Comparison of ENCODE assay signal across 27 mouse cellular contexts in genomic region chr8:124872690-124873089, GRCm38 (mm10). TPM values are rescaled to one million over a fixed set of nuclear protein-coding genes. Genes with fewer than 3 reads are reported as not detected.
A peak's percentile ranks its signal among the peaks of the same experiment; 100 is the strongest.
DNase-seq lines count a peak whose midpoint lies in the region; ATAC-seq and TF ChIP-seq lines count a peak whose summit lies in the region.
"Had no signal": no experiment of that assay in that cellular context is flagged by ENCODE, and none has a peak within 500 bp of the region (broad histone marks: within the 10 kb centered on the region; RNA-seq: fewer than 3 reads in every experiment).

No protein-coding gene starts in this region.

- TF ChIP-seq CTCF in lung, postnatal 0 days (IDR thresholded peaks at IDR 0.05): no peak
- no peak for TF ChIP-seq CTCF in lung, adult 2 months (IDR thresholded peaks at IDR 0.05; ENCODE audit: insufficient read depth, low read length)
- TF ChIP-seq CTCF in stomach, postnatal 0 days (IDR thresholded peaks at IDR 0.05; ENCODE audit: low read depth): no peak

- H3K9me3 ChIP-seq in heart, embryonic 12.5 days (replicated peaks): no peaks in the 10 kb centered on the region
- H3K9me3 ChIP-seq in lung, postnatal 0 days (ENCODE audit: low read length): no peaks in the 10 kb centered on the region
- no peaks in the 10 kb centered on the region for H3K9me3 ChIP-seq in stomach, postnatal 0 days (ENCODE audit: control insufficient read depth, low read length)
- H3K9me3 ChIP-seq in hindbrain, embryonic 10.5 days: no peaks in the 10 kb centered on the region
- H3K9me3 ChIP-seq: embryonic facial prominence, embryonic 13.5 days; forebrain, embryonic 12.5 days; hindbrain, embryonic 15.5 days; kidney, embryonic 15.5 days; limb, embryonic 15.5 days; neural tube, embryonic 12.5 days had no signal

- no peak for TF ChIP-seq POLR2A in lung, adult 2 months (IDR thresholded peaks at IDR 0.05; ENCODE audit: borderline replicate concordance, extremely low read depth, low read depth, low read length)

- TF ChIP-seq EP300 in lung, postnatal 0 days (IDR thresholded peaks at IDR 0.05): no peak
- TF ChIP-seq EP300 in stomach, postnatal 0 days (optimal IDR thresholded peaks at IDR 0.05): no peak

- no peak overlapping the region for H3K4me3 ChIP-seq in heart, embryonic 12.5 days
- H3K4me3 ChIP-seq in lung, postnatal 0 days (ENCODE audit: low read depth, low read length): no peak overlapping the region
- no peak overlapping the region for H3K4me3 ChIP-seq in lung, adult 2 months (replicated peaks; ENCODE audit: extremely low read depth, low read depth, low read length)
- H3K4me3 ChIP-seq in brown adipose tissue, adult 24 weeks (ENCODE audit: insufficient read depth, low read depth, low read length): no peak overlapping the region
- H3K4me3 ChIP-seq in stomach, postnatal 0 days (ENCODE audit: low read depth, low read length): no peak overlapping the region
- no peak overlapping the region for H3K4me3 ChIP-seq in hindbrain, embryonic 10.5 days
- H3K4me3 ChIP-seq: embryonic facial prominence, embryonic 13.5 days; erythroblast, embryonic 14.5 days; forebrain, embryonic 12.5 days; hindbrain, embryonic 15.5 days; kidney, embryonic 15.5 days; limb, embryonic 15.5 days; neural tube, embryonic 12.5 days had no signal

- 34% methylated on average over 5 of the region's 5 CpGs for WGBS in heart, embryonic 12.5 days
- 65% methylated on average over 5 of the region's 5 CpGs for WGBS in lung, postnatal 0 days
- WGBS in lung, adult 2 months: 65% methylated on average over 5 of the region's 5 CpGs
- WGBS in stomach, postnatal 0 days: 73% methylated on average over 5 of the region's 5 CpGs
- WGBS in hindbrain, embryonic 10.5 days: 95% methylated on average over 5 of the region's 5 CpGs

- H3K4me2 ChIP-seq in heart, embryonic 12.5 days: no peak overlapping the region
- H3K4me2 ChIP-seq in lung, postnatal 0 days (replicated peaks; ENCODE audit: low read depth, low read length): no peak overlapping the region
- no peak overlapping the region for H3K4me2 ChIP-seq in stomach, postnatal 0 days (replicated peaks; ENCODE audit: low read depth)
- H3K4me2 ChIP-seq: embryonic facial prominence, embryonic 13.5 days; forebrain, embryonic 12.5 days; hindbrain, embryonic 15.5 days; kidney, embryonic 15.5 days; limb, embryonic 15.5 days; neural tube, embryonic 12.5 days had no signal

- no peak overlapping the region for H3K9ac ChIP-seq in heart, embryonic 12.5 days
- H3K9ac ChIP-seq in lung, postnatal 0 days (replicated peaks; ENCODE audit: low read depth): no peak overlapping the region
- no peak overlapping the region for H3K9ac ChIP-seq in stomach, postnatal 0 days (ENCODE audit: low read length)
- H3K9ac ChIP-seq: embryonic facial prominence, embryonic 13.5 days; forebrain, embryonic 12.5 days; hindbrain, embryonic 15.5 days; kidney, embryonic 15.5 days; limb, embryonic 15.5 days; liver, embryonic 14.5 days; neural tube, embryonic 12.5 days had no signal

- H3K27me3 ChIP-seq in heart, embryonic 12.5 days (replicated peaks): no peaks in the 10 kb centered on the region
- H3K27me3 ChIP-seq in lung, postnatal 0 days (replicated peaks; ENCODE audit: insufficient read depth, low read length): no peaks in the 10 kb centered on the region
- H3K27me3 ChIP-seq in stomach, postnatal 0 days (ENCODE audit: control insufficient read depth, insufficient read depth, low read length): no peaks in the 10 kb centered on the region
- H3K27me3 ChIP-seq in hindbrain, embryonic 10.5 days (ENCODE audit: insufficient read depth, poor library complexity, severe bottlenecking): no peaks in the 10 kb centered on the region
- H3K27me3 ChIP-seq: embryonic facial prominence, embryonic 13.5 days; forebrain, embryonic 12.5 days; hindbrain, embryonic 15.5 days; kidney, embryonic 15.5 days; limb, embryonic 15.5 days; neural tube, embryonic 12.5 days had no signal

- peaks cover 66% of the 10 kb centered on the region for H3K36me3 ChIP-seq in heart, embryonic 12.5 days
- peaks cover 30% of the 10 kb centered on the region; the same call in 1 of the 2 replicates for H3K36me3 ChIP-seq in lung, postnatal 0 days (ENCODE audit: insufficient read depth, low read length)
- H3K36me3 ChIP-seq in stomach, postnatal 0 days (ENCODE audit: control insufficient read depth, insufficient read depth, low read length): peaks cover 20% of the 10 kb centered on the region; the same call in 1 of the 2 replicates
- peaks cover 81% of the 10 kb centered on the region for H3K36me3 ChIP-seq in hindbrain, embryonic 10.5 days

- peak overlapping the region; percentile 35; the same call in 1 of the 2 replicates for H3K27ac ChIP-seq in heart, embryonic 12.5 days (ENCODE audit: poor library complexity, severe bottlenecking)
- no peak overlapping the region for H3K27ac ChIP-seq in lung, postnatal 0 days (ENCODE audit: low read length)
- H3K27ac ChIP-seq in brown adipose tissue, adult 24 weeks (replicated peaks; ENCODE audit: low read depth, low read length): peak overlapping the region; percentile 63
- no peak overlapping the region for H3K27ac ChIP-seq in stomach, postnatal 0 days (replicated peaks)
- H3K27ac ChIP-seq in hindbrain, embryonic 10.5 days: no peak overlapping the region
- H3K27ac ChIP-seq: embryonic facial prominence, embryonic 13.5 days; forebrain, embryonic 12.5 days; hindbrain, embryonic 15.5 days; kidney, embryonic 15.5 days; limb, embryonic 15.5 days; liver, embryonic 14.5 days; neural tube, embryonic 12.5 days had no signal

- H3K4me1 ChIP-seq in heart, embryonic 12.5 days (replicated peaks): peaks cover 41% of the 10 kb centered on the region
- H3K4me1 ChIP-seq in lung, postnatal 0 days (ENCODE audit: insufficient read depth, low read depth, low read length): no peaks in the 10 kb centered on the region; the same call in 1 of the 2 replicates
- no peaks in the 10 kb centered on the region; the same call in 1 of the 2 replicates for H3K4me1 ChIP-seq in lung, adult 2 months (ENCODE audit: control insufficient read depth, insufficient read depth, low read length)
- peaks cover 13% of the 10 kb centered on the region for H3K4me1 ChIP-seq in brown adipose tissue, adult 24 weeks (ENCODE audit: control insufficient read depth, insufficient read depth, insufficient read length, low read length)
- no peaks in the 10 kb centered on the region for H3K4me1 ChIP-seq in stomach, postnatal 0 days (replicated peaks; ENCODE audit: control insufficient read depth, insufficient read depth)
- no peaks in the 10 kb centered on the region; the same call in 1 of the 2 replicates for H3K4me1 ChIP-seq in hindbrain, embryonic 10.5 days (replicated peaks)
- H3K4me1 ChIP-seq: embryonic facial prominence, embryonic 13.5 days; forebrain, embryonic 12.5 days; hindbrain, embryonic 15.5 days; kidney, embryonic 15.5 days; limb, embryonic 15.5 days; neural tube, embryonic 12.5 days had no signal

- no peak for DNase-seq in heart, adult 11 months
- peak; percentile 63 for DNase-seq in lung, postnatal 0 days (ENCODE audit: low spot score)
- DNase-seq in lung, adult 2 months: no peak
- DNase-seq in stomach, postnatal 0 days (ENCODE audit: low spot score): peak; percentile 46
- DNase-seq in hindbrain, embryonic 10.5 days (ENCODE audit: low spot score): no peak
- no peak for DNase-seq in cerebellum, adult 8-10 months
- DNase-seq: adrenal gland, adult 8-10 months; cerebellum, adult 18-20 months; cerebellum, postnatal 25 days; embryo, embryonic 11 days; gastrocnemius, postnatal 36 days; kidney, adult 11 months; kidney, postnatal 36 days; left cerebral cortex, postnatal 4 days; midbrain, embryonic 14.5 days; thymus, adult 18-20 months; thymus, postnatal 36 days had no signal

- ATAC-seq in heart, embryonic 12.5 days (ENCODE audit: insufficient number of reproducible peaks, low FRiP score): no peak
- peak; percentile 80 for ATAC-seq in lung, postnatal 0 days
- peak; percentile 91 for ATAC-seq in stomach, postnatal 0 days (ENCODE audit: low FRiP score, low TSS enrichment)

RNA-seq across cellular contexts. Expression of gene 2810004N23Rik, which starts 9.8 kb away (rescaled TPM):
- polyA plus RNA-seq in heart, embryonic 12.5 days (2016; fragmentation: Nextera tagmentation; extraction: Ambion mirVana): 57.1 and 59.4 TPM in 2 replicates
- polyA plus RNA-seq in lung, postnatal 0 days (2015; fragmentation: Nextera tagmentation; extraction: Ambion mirVana): 18.0 and 18.2 TPM in 2 replicates
- polyA plus RNA-seq in lung, adult 2 months (2012; rRNA removed): 9.0 and 11.3 TPM in 2 replicates
- 12.9 and 17.1 TPM in 2 replicates for polyA plus RNA-seq in brown adipose tissue, adult 24 weeks (2012; ENCODE audit: insufficient read depth, insufficient read length, missing spikeins)
- 20.2 and 21.3 TPM in 2 replicates for polyA plus RNA-seq in stomach, postnatal 0 days (2015; fragmentation: Nextera tagmentation; extraction: Ambion mirVana)
- polyA plus RNA-seq in hindbrain, embryonic 10.5 days (2016; fragmentation: Nextera tagmentation; extraction: Ambion mirVana): 51.4 and 71.3 TPM in 2 replicates

RNA-seq across cellular contexts. Expression of gene Gnpat, which starts 9.9 kb away (rescaled TPM):
- polyA plus RNA-seq in heart, embryonic 12.5 days (2016; fragmentation: Nextera tagmentation; extraction: Ambion mirVana): 109 and 116 TPM in 2 replicates
- polyA plus RNA-seq in lung, postnatal 0 days (2015; fragmentation: Nextera tagmentation; extraction: Ambion mirVana): 67.8 and 71.5 TPM in 2 replicates
- 50.8 and 63.2 TPM in 2 replicates for polyA plus RNA-seq in lung, adult 2 months (2012; rRNA removed)
- polyA plus RNA-seq in brown adipose tissue, adult 24 weeks (2012; ENCODE audit: insufficient read depth, insufficient read length, missing spikeins): 133 and 153 TPM in 2 replicates
- 41.1 and 41.4 TPM in 2 replicates for polyA plus RNA-seq in stomach, postnatal 0 days (2015; fragmentation: Nextera tagmentation; extraction: Ambion mirVana)
- polyA plus RNA-seq in hindbrain, embryonic 10.5 days (2016; fragmentation: Nextera tagmentation; extraction: Ambion mirVana): 143 and 147 TPM in 2 replicates

RNA-seq across cellular contexts. Expression of gene Exoc8, which starts 24.8 kb away (rescaled TPM):
- 10.1 and 10.3 TPM in 2 replicates for polyA plus RNA-seq in heart, embryonic 12.5 days (2016; fragmentation: Nextera tagmentation; extraction: Ambion mirVana)
- 7.0 and 7.7 TPM in 2 replicates for polyA plus RNA-seq in lung, postnatal 0 days (2015; fragmentation: Nextera tagmentation; extraction: Ambion mirVana)
- 12.8 and 13.6 TPM in 2 replicates for polyA plus RNA-seq in lung, adult 2 months (2012; rRNA removed)
- polyA plus RNA-seq in brown adipose tissue, adult 24 weeks (2012; ENCODE audit: insufficient read depth, insufficient read length, missing spikeins): 9.7 and 13.5 TPM in 2 replicates
- polyA plus RNA-seq in stomach, postnatal 0 days (2015; fragmentation: Nextera tagmentation; extraction: Ambion mirVana): 4.9 and 5.9 TPM in 2 replicates
- polyA plus RNA-seq in hindbrain, embryonic 10.5 days (2016; fragmentation: Nextera tagmentation; extraction: Ambion mirVana): 8.4 and 9.5 TPM in 2 replicates

RNA-seq across cellular contexts. Expression of gene Sprtn, which starts 25.0 kb away (rescaled TPM):
- 10.4 and 10.9 TPM in 2 replicates for polyA plus RNA-seq in heart, embryonic 12.5 days (2016; fragmentation: Nextera tagmentation; extraction: Ambion mirVana)
- polyA plus RNA-seq in lung, postnatal 0 days (2015; fragmentation: Nextera tagmentation; extraction: Ambion mirVana): 6.9 TPM in 2 replicates
- polyA plus RNA-seq in lung, adult 2 months (2012; rRNA removed): 13.6 and 17.8 TPM in 2 replicates
- polyA plus RNA-seq in brown adipose tissue, adult 24 weeks (2012; ENCODE audit: insufficient read depth, insufficient read length, missing spikeins): 10.2 and 14.9 TPM in 2 replicates
- 4.9 and 5.0 TPM in 2 replicates for polyA plus RNA-seq in stomach, postnatal 0 days (2015; fragmentation: Nextera tagmentation; extraction: Ambion mirVana)
- polyA plus RNA-seq in hindbrain, embryonic 10.5 days (2016; fragmentation: Nextera tagmentation; extraction: Ambion mirVana): 11.0 and 11.7 TPM in 2 replicates

Comparison
In these comparisons a context has a peak if more than half of its experiments do, and no peak if none do; other contexts are left out.
1. DNase-seq: peak in lung, postnatal 0 days (single experiment) and stomach, postnatal 0 days (single experiment); none in heart, adult 11 months (single experiment), lung, adult 2 months (single experiment), hindbrain, embryonic 10.5 days (single experiment) and cerebellum, adult 8-10 months (single experiment).
2. H3K27ac ChIP-seq: peak in heart, embryonic 12.5 days (single experiment) and brown adipose tissue, adult 24 weeks (single experiment); none in lung, postnatal 0 days (single experiment), stomach, postnatal 0 days (single experiment) and hindbrain, embryonic 10.5 days (single experiment).